Mouse (Mus musculus) thymus, adult 2 months (tissue): ENCODE data around the gene Gjd3. TPM values are rescaled to one million over a fixed set of nuclear protein-coding genes. Genes with fewer than 3 reads are reported as not detected.

ENCODE experiments used
- DNase-seq: peaks from one replicate; pipeline ENCODE4 v3.0.0; 2021
- H3K27ac ChIP-seq: fragments of 200-500 bp; 2 replicates; pipeline ENCODE4 v1.5.1; 2012; ENCODE audit warnings: low read length, control low read depth; ENCODE audit not compliant: control insufficient read depth, insufficient read depth
- H3K27me3 ChIP-seq: fragments of 200-500 bp; 2 replicates; pipeline ENCODE4 v1.6.1; 2012; ENCODE audit warnings: mild to moderate bottlenecking, low read length, moderate library complexity, mixed read lengths; ENCODE audit not compliant: control insufficient read depth, insufficient read depth
- H3K36me3 ChIP-seq: fragments of 200-500 bp; 2 replicates; pipeline ENCODE4 v1.6.1; 2012; ENCODE audit warnings: mild to moderate bottlenecking, low read length, moderate library complexity; ENCODE audit not compliant: control insufficient read depth, insufficient read depth
- H3K4me1 ChIP-seq: fragments of 200-500 bp; replicated peaks from 2 replicates; pipeline ENCODE4 v1.6.1; 2012; ENCODE audit warnings: low read length; ENCODE audit not compliant: control insufficient read depth, insufficient read depth
- H3K4me3 ChIP-seq: fragments of 200-500 bp; 2 replicates; pipeline ENCODE4 v1.5.1; 2012; ENCODE audit warnings: mild to moderate bottlenecking, low read length, control low read depth, moderate library complexity; ENCODE audit not compliant: control insufficient read depth, insufficient read depth
- CTCF ChIP-seq: fragments of 200-500 bp; IDR thresholded peaks from 2 replicates; pipeline ENCODE4 v1.5.1; 2012; ENCODE audit warnings: mild to moderate bottlenecking, control low read depth, low read length, moderate library complexity, borderline replicate concordance; ENCODE audit not compliant: control insufficient read depth, poor library complexity, insufficient read depth; ENCODE audit errors: extremely low read depth
- POLR2A ChIP-seq: fragments of 200-500 bp; IDR thresholded peaks from 2 replicates; pipeline ENCODE4 v1.6.1; 2012; ENCODE audit warnings: mild to moderate bottlenecking, low read length, control low read depth, moderate library complexity; ENCODE audit not compliant: control insufficient read depth, poor library complexity, insufficient read depth; ENCODE audit errors: extremely low read depth
- WGBS: fragments of 180-500 bp; shearing (Covaris S2); methylation state at CpG from one replicate; pipeline ENCODE4 v1.1.7; 2018; 5-methylcytosine and 5-hydroxymethylcytosine counted together
- polyA plus RNA-seq: library from polyadenylated mRNA; depleted of rRNA; stranded (reverse); fragments of >200 nt; gene quantifications from 2 replicates; pipeline ENCODE4 v1.2.3, GENCODE M21; 2012

The Gjd3 gene
- polyA plus RNA-seq, 1 experiment = 1.3 TPM

- peak overlapping the region; percentile 54 for H3K4me3 ChIP-seq
- no peaks in the 10 kb centered on the region for H3K27me3 ChIP-seq
- no peaks in the 10 kb centered on the region for H3K36me3 ChIP-seq
- no peak for TF ChIP-seq CTCF
- TF ChIP-seq POLR2A = no peak
- DNase-seq = peak; percentile 91
- peak overlapping the region; percentile 88 for H3K27ac ChIP-seq
- peaks cover 88% of the 10 kb centered on the region for H3K4me1 ChIP-seq
- under 1% methylated on average over 15 of the region's 15 CpGs for WGBS
Observed at GRCm38 (mm10) chr11:98941826-98942550, 40.8 kb downstream of the Gjd3 start.

GRCm38 (mm10) chr11:98941341-98941825 lies 41.4 kb downstream of the Gjd3 start:
- H3K27ac ChIP-seq = peak overlapping the region; percentile 88
- no peaks in the 10 kb centered on the region for H3K36me3 ChIP-seq
- 1% methylated on average over 12 of the region's 12 CpGs for WGBS
- TF ChIP-seq CTCF (0 out of 2 replicates have a peak, but pooled peaks have one; percentile 2), POLR2A (no peak)
- H3K27me3 ChIP-seq = no peaks in the 10 kb centered on the region
- no peak for DNase-seq
- peak overlapping the region; percentile 54 for H3K4me3 ChIP-seq
- peaks cover 91% of the 10 kb centered on the region for H3K4me1 ChIP-seq

- no peak for DNase-seq
- Histone ChIP-seq H3K27me3 (no peaks in the 10 kb centered on the region), H3K4me3 (peak overlapping the region; percentile 62; the same call in 1 of the 2 replicates), H3K36me3 (no peaks in the 10 kb centered on the region), H3K4me1 (peaks cover 87% of the 10 kb centered on the region), H3K27ac (peak overlapping the region; percentile 88; the same call in 1 of the 2 replicates)
- WGBS = 31% methylated on average over 3 of the region's 3 CpGs
- TF ChIP-seq CTCF = no peak
- no peak for TF ChIP-seq POLR2A
Observed at GRCm38 (mm10) chr11:98940776-98941175, 42.0 kb downstream of the Gjd3 start.

- Histone ChIP-seq H3K4me3 (peak overlapping the region; percentile 62), H3K27me3 (no peaks in the 10 kb centered on the region), H3K4me1 (peaks cover 80% of the 10 kb centered on the region), H3K36me3 (no peaks in the 10 kb centered on the region), H3K27ac (peak overlapping the region; percentile 64)
- TF ChIP-seq CTCF (no peak), POLR2A (0 out of 2 replicates have a peak, but pooled peaks have one; percentile 7)
- DNase-seq = no peak
- 20% methylated on average over 11 of the region's 11 CpGs for WGBS
Observed at GRCm38 (mm10) chr11:98939953-98940641, 42.7 kb downstream of the Gjd3 start.

- Histone ChIP-seq H3K27me3 (no peaks in the 10 kb centered on the region), H3K27ac (peak overlapping the region; percentile 70), H3K36me3 (no peaks in the 10 kb centered on the region), H3K4me3 (peak overlapping the region; percentile 62), H3K4me1 (peaks cover 73% of the 10 kb centered on the region)
- 11% methylated on average over 15 of the region's 15 CpGs for WGBS
- TF ChIP-seq POLR2A (0 out of 2 replicates have a peak, but pooled peaks have one; percentile 30), CTCF (0 out of 2 replicates have a peak, but pooled peaks have one; percentile 26)
- DNase-seq = peak; percentile 69
Observed at GRCm38 (mm10) chr11:98939084-98939952, 43.5 kb downstream of the Gjd3 start.

GRCm38 (mm10) chr11:98938701-98939083 lies 44.1 kb downstream of the Gjd3 start:
- Histone ChIP-seq H3K27ac (peak overlapping the region; percentile 70), H3K36me3 (no peaks in the 10 kb centered on the region), H3K4me3 (peak overlapping the region; percentile 62), H3K4me1 (peaks cover 67% of the 10 kb centered on the region), H3K27me3 (no peaks in the 10 kb centered on the region)
- 35% methylated on average over 7 of the region's 7 CpGs for WGBS
- TF ChIP-seq CTCF (no peak), POLR2A (no peak)
- DNase-seq = no peak
